Mouse (Mus musculus): Measurements from ENCODE around the gene Prkab1. TPM values are rescaled to one million over a fixed set of nuclear protein-coding genes. Genes with fewer than 3 reads are reported as not detected.

Prkab1 gene
- total and polyA plus RNA-seq, 2 experiments from 2014 or later: 47.0 TPM

GRCm38 (mm10) chr5:116031190-116031577 is 6.9 kb upstream of the Prkab1 start:
- WGBS: 4% methylated on average over 14 of the region's 14 CpGs

GRCm38 (mm10) chr5:116030566-116031189 is 6.4 kb upstream of the Prkab1 start:
- peak overlapping the region; percentile 54 for H3K4me2 ChIP-seq (ENCODE audit: low read depth, low read length, poor library complexity, severe bottlenecking)
- H3K9ac ChIP-seq (replicated peaks; ENCODE audit: low read length, poor library complexity, severe bottlenecking): peak overlapping the region; percentile 54; the same call in 1 of the 2 replicates
- no peaks in the 10 kb centered on the region for H3K9me3 ChIP-seq (ENCODE audit: low read length)
- peak; percentile 41; the same call in 1 of the 2 replicates for ATAC-seq (ENCODE audit: low FRiP score)
- H3K4me3 ChIP-seq (ENCODE audit: low read depth, low read length): peak overlapping the region; percentile 22
- H3K36me3 ChIP-seq (ENCODE audit: insufficient read depth, low read length): no peaks in the 10 kb centered on the region
- 3% methylated on average over 19 of the region's 19 CpGs for WGBS
- H3K27ac ChIP-seq (ENCODE audit: low read depth, low read length): no peak overlapping the region
- DNase-seq (ENCODE audit: low spot score): no peak
- 0 out of 2 replicates have a peak, but pooled peaks cover 3% of the 10 kb centered on the region for H3K27me3 ChIP-seq (ENCODE audit: insufficient read depth, low read length)
- peaks cover 3% of the 10 kb centered on the region; the same call in 1 of the 2 replicates for H3K4me1 ChIP-seq (ENCODE audit: insufficient read depth, low read length)
- TF ChIP-seq CTCF (IDR thresholded peaks at IDR 0.05): no peak

More at GRCm38 (mm10) chr5:116031190-116031577, 6.9 kb upstream of the Prkab1 start:
- Histone ChIP-seq H3K36me3 (ENCODE audit: insufficient read depth, low read length) (no peaks in the 10 kb centered on the region), H3K27me3 (ENCODE audit: insufficient read depth, low read length) (0 out of 2 replicates have a peak, but pooled peaks cover 3% of the 10 kb centered on the region), H3K4me3 (ENCODE audit: low read depth, low read length) (peak overlapping the region; percentile 22), H3K9me3 (ENCODE audit: low read length) (no peaks in the 10 kb centered on the region), H3K4me2 (ENCODE audit: low read depth, low read length, poor library complexity, severe bottlenecking) (peak overlapping the region; percentile 54), H3K9ac (replicated peaks; ENCODE audit: low read length, poor library complexity, severe bottlenecking) (0 out of 2 replicates have a peak overlapping the region, but pooled peaks have one; percentile 54), H3K27ac (ENCODE audit: low read depth, low read length) (no peak overlapping the region), H3K4me1 (ENCODE audit: insufficient read depth, low read length) (peaks cover 3% of the 10 kb centered on the region; the same call in 1 of the 2 replicates)
- no peak; the same call in 1 of the 2 replicates for ATAC-seq (ENCODE audit: low FRiP score)
- peak; percentile 89 for DNase-seq (ENCODE audit: low spot score)
- TF ChIP-seq CTCF (IDR thresholded peaks at IDR 0.05): peak; percentile 91

GRCm38 (mm10) chr5:116029071-116029470 is 4.8 kb upstream of the Prkab1 start:
- no peak overlapping the region for H3K4me2 ChIP-seq (ENCODE audit: low read depth, low read length, poor library complexity, severe bottlenecking)
- 0 out of 2 replicates have a peak, but pooled peaks cover 3% of the 10 kb centered on the region for H3K27me3 ChIP-seq (ENCODE audit: insufficient read depth, low read length)
- H3K27ac ChIP-seq (ENCODE audit: low read depth, low read length): no peak overlapping the region
- peaks cover 3% of the 10 kb centered on the region; the same call in 1 of the 2 replicates for H3K4me1 ChIP-seq (ENCODE audit: insufficient read depth, low read length)
- H3K36me3 ChIP-seq (ENCODE audit: insufficient read depth, low read length): no peaks in the 10 kb centered on the region
- H3K9ac ChIP-seq (replicated peaks; ENCODE audit: low read length, poor library complexity, severe bottlenecking): no peak overlapping the region
- H3K9me3 ChIP-seq (ENCODE audit: low read length): no peaks in the 10 kb centered on the region
- WGBS: 79% methylated on average over 7 of the region's 7 CpGs
- no peak for TF ChIP-seq CTCF (IDR thresholded peaks at IDR 0.05)
- no peak overlapping the region for H3K4me3 ChIP-seq (ENCODE audit: low read depth, low read length)
- no peak for DNase-seq (ENCODE audit: low spot score)
- no peak for ATAC-seq (ENCODE audit: low FRiP score)

GRCm38 (mm10) chr5:116026561-116026960 is 2.3 kb upstream of the Prkab1 start:
- H3K27ac ChIP-seq (ENCODE audit: low read depth, low read length): no peak overlapping the region
- ATAC-seq (ENCODE audit: low FRiP score) (no peak), DNase-seq (ENCODE audit: low spot score) (no peak)
- WGBS: 95% methylated on average over 14 of the region's 14 CpGs
- no peak for TF ChIP-seq CTCF (IDR thresholded peaks at IDR 0.05)
- peaks cover 3% of the 10 kb centered on the region; the same call in 1 of the 2 replicates for H3K36me3 ChIP-seq (ENCODE audit: insufficient read depth, low read length)
- no peak overlapping the region for H3K9ac ChIP-seq (replicated peaks; ENCODE audit: low read length, poor library complexity, severe bottlenecking)
- 0 out of 2 replicates have a peak, but pooled peaks cover 3% of the 10 kb centered on the region for H3K27me3 ChIP-seq (ENCODE audit: insufficient read depth, low read length)
- H3K9me3 ChIP-seq (ENCODE audit: low read length): no peaks in the 10 kb centered on the region
- H3K4me2 ChIP-seq (ENCODE audit: low read depth, low read length, poor library complexity, severe bottlenecking): no peak overlapping the region
- peaks cover 12% of the 10 kb centered on the region for H3K4me1 ChIP-seq (ENCODE audit: insufficient read depth, low read length)
- H3K4me3 ChIP-seq (ENCODE audit: low read depth, low read length): no peak overlapping the region

- H3K9me3 ChIP-seq (ENCODE audit: low read length): no peaks in the 10 kb centered on the region
- no peak overlapping the region for H3K9ac ChIP-seq (replicated peaks; ENCODE audit: low read length, poor library complexity, severe bottlenecking)
- H3K4me3 ChIP-seq (ENCODE audit: low read depth, low read length): no peak overlapping the region
- H3K36me3 ChIP-seq (ENCODE audit: insufficient read depth, low read length): peaks cover 8% of the 10 kb centered on the region
- H3K4me2 ChIP-seq (ENCODE audit: low read depth, low read length, poor library complexity, severe bottlenecking): no peak overlapping the region
- TF ChIP-seq CTCF (IDR thresholded peaks at IDR 0.05): no peak
- ATAC-seq (ENCODE audit: low FRiP score) (no peak), DNase-seq (ENCODE audit: low spot score) (no peak)
- 0 out of 2 replicates have a peak, but pooled peaks cover 3% of the 10 kb centered on the region for H3K27me3 ChIP-seq (ENCODE audit: insufficient read depth, low read length)
- H3K4me1 ChIP-seq (ENCODE audit: insufficient read depth, low read length): peaks cover 12% of the 10 kb centered on the region
- 91% methylated on average over 5 of the region's 5 CpGs for WGBS
- H3K27ac ChIP-seq (ENCODE audit: low read depth, low read length): no peak overlapping the region
These were observed 1.8 kb upstream of the Prkab1 start for GRCm38 (mm10) chr5:116026107-116026506.

- DNase-seq (ENCODE audit: low spot score): no peak
- peak; percentile 70 for ATAC-seq (ENCODE audit: low FRiP score)
- peak overlapping the region; percentile 87 for H3K4me3 ChIP-seq (ENCODE audit: low read depth, low read length)
- H3K4me2 ChIP-seq (ENCODE audit: low read depth, low read length, poor library complexity, severe bottlenecking): peak overlapping the region; percentile 85
- H3K36me3 ChIP-seq (ENCODE audit: insufficient read depth, low read length): peaks cover 26% of the 10 kb centered on the region
- no peaks in the 10 kb centered on the region for H3K27me3 ChIP-seq (ENCODE audit: insufficient read depth, low read length)
- peak overlapping the region; percentile 80 for H3K9ac ChIP-seq (replicated peaks; ENCODE audit: low read length, poor library complexity, severe bottlenecking)
- H3K4me1 ChIP-seq (ENCODE audit: insufficient read depth, low read length): peaks cover 9% of the 10 kb centered on the region
- H3K27ac ChIP-seq (ENCODE audit: low read depth, low read length): peak overlapping the region; percentile 70
- TF ChIP-seq CTCF (IDR thresholded peaks at IDR 0.05): no peak
- WGBS: under 1% methylated on average over 27 of the region's 28 CpGs
- no peaks in the 10 kb centered on the region for H3K9me3 ChIP-seq (ENCODE audit: low read length)
These were observed 455 bp downstream of the Prkab1 start for GRCm38 (mm10) chr5:116023821-116024284.
